Mouse (Mus musculus) olfactory bulb, adult 2 months (tissue): ENCODE results near the gene Il12rb1. TPM values are rescaled to one million over a fixed set of nuclear protein-coding genes. Genes with fewer than 3 reads are reported as not detected.

Source experiments
- H3K27ac ChIP-seq: fragments of 200-500 bp; 2 replicates; pipeline ENCODE4 v1.5.1; 2012; ENCODE audit warnings: low read depth, low read length; ENCODE audit not compliant: insufficient read depth
- H3K4me1 ChIP-seq: fragments of 200-500 bp; 2 replicates; pipeline ENCODE4 v1.6.1; 2012; ENCODE audit warnings: low read length; ENCODE audit not compliant: control insufficient read depth, insufficient read depth
- H3K4me3 ChIP-seq: fragments of 200-500 bp; 2 replicates; pipeline ENCODE4 v1.5.1; 2012; ENCODE audit warnings: mild to moderate bottlenecking, low read depth, low read length, moderate library complexity; ENCODE audit not compliant: insufficient read depth
- CTCF ChIP-seq: fragments of 200-500 bp; IDR thresholded peaks from 2 replicates; pipeline ENCODE4 v1.5.1; 2012; ENCODE audit warnings: low read depth, mild to moderate bottlenecking, low read length, moderate library complexity; ENCODE audit not compliant: insufficient read depth
- POLR2A ChIP-seq: fragments of 200-500 bp; IDR thresholded peaks from 2 replicates; pipeline ENCODE4 v1.6.1; 2012; ENCODE audit warnings: mild to moderate bottlenecking, low read depth, low read length, moderate library complexity; ENCODE audit not compliant: insufficient read depth
- WGBS: fragments of 180-500 bp; shearing (Covaris S2); methylation state at CpG from one replicate; pipeline ENCODE4 v1.1.7; 2018; 5-methylcytosine and 5-hydroxymethylcytosine counted together
- polyA plus RNA-seq: library from polyadenylated mRNA; stranded (reverse); fragments of >200 nt; gene quantifications from 2 replicates; pipeline ENCODE4 v1.2.4, GENCODE M21; 2012; ENCODE audit warnings: low replicate concordance; ENCODE audit not compliant: missing spikeins, insufficient read depth, insufficient read length

Il12rb1 gene
- polyA plus RNA-seq, 1 experiment = not detected

- Histone ChIP-seq H3K4me3 (no peak overlapping the region), H3K27ac (no peak overlapping the region), H3K4me1 (peaks cover 44% of the 10 kb centered on the region)
- 77% methylated on average over 11 of the region's 11 CpGs for WGBS
- TF ChIP-seq POLR2A = no peak
- no peak for TF ChIP-seq CTCF
Observed at GRCm38 (mm10) chr8:70802786-70803510, 5.3 kb upstream of the Il12rb1 start.

- 3% methylated on average over 47 of the region's 47 CpGs for WGBS
- Histone ChIP-seq H3K4me1 (peaks cover 36% of the 10 kb centered on the region), H3K27ac (peak overlapping the region; percentile 18; the same call in 1 of the 2 replicates), H3K4me3 (peak overlapping the region; percentile 60)
- TF ChIP-seq POLR2A (no peak), CTCF (no peak)
Observed at GRCm38 (mm10) chr8:70803761-70804480, 4.3 kb upstream of the Il12rb1 start.

GRCm38 (mm10) chr8:70804481-70805206, 3.6 kb upstream of the Il12rb1 start, which contains the start of gene Mast3:
TSS of gene Mast3 (minus strand) at chr8:70805054.
- 1% methylated on average over 45 of the region's 45 CpGs for WGBS
- Histone ChIP-seq H3K27ac (peak within 1 kb of the TSS; percentile 18; the same call in 1 of the 2 replicates), H3K4me3 (peak within 1 kb of the TSS; percentile 60)

GRCm38 (mm10) chr8:70806541-70806940, 1.7 kb upstream of the Il12rb1 start:
- no peak for TF ChIP-seq CTCF
- no peak for TF ChIP-seq POLR2A
- 88% methylated on average over 4 of the region's 4 CpGs for WGBS
- peaks cover 25% of the 10 kb centered on the region for H3K4me1 ChIP-seq
- no peak overlapping the region for H3K4me3 ChIP-seq
- H3K27ac ChIP-seq = no peak overlapping the region; the same call in 1 of the 2 replicates

More at GRCm38 (mm10) chr8:70804481-70805206, 3.6 kb upstream of the Il12rb1 start, which contains the start of gene Mast3:
- peaks cover 36% of the 10 kb centered on the region for H3K4me1 ChIP-seq
- TF ChIP-seq CTCF (no peak), POLR2A (peak; percentile 50; the same call in 1 of the 2 replicates)

- no peak for TF ChIP-seq POLR2A
- no peak for TF ChIP-seq CTCF
- no peak overlapping the region for H3K4me3 ChIP-seq
- 67% methylated on average over 1 of the region's 1 CpGs for WGBS
- H3K4me1 ChIP-seq = peaks cover 23% of the 10 kb centered on the region
- no peak overlapping the region for H3K27ac ChIP-seq
Observed at GRCm38 (mm10) chr8:70807304-70807703, 945 bp upstream of the Il12rb1 start.

- Histone ChIP-seq H3K4me1 (peaks cover 23% of the 10 kb centered on the region), H3K4me3 (no peak overlapping the region), H3K27ac (no peak overlapping the region)
- WGBS = 84% methylated on average over 8 of the region's 8 CpGs
- TF ChIP-seq CTCF (no peak), POLR2A (no peak)
Observed at GRCm38 (mm10) chr8:70808955-70809701, 879 bp downstream of the Il12rb1 start.

- WGBS = 78% methylated on average over 20 of the region's 20 CpGs
- TF ChIP-seq CTCF = no peak
- no peak for TF ChIP-seq POLR2A
Observed at GRCm38 (mm10) chr8:70810962-70811680, 2.9 kb downstream of the Il12rb1 start.

More at GRCm38 (mm10) chr8:70810962-70811680, 2.9 kb downstream of the Il12rb1 start:
- Histone ChIP-seq H3K27ac (no peak overlapping the region), H3K4me3 (no peak overlapping the region), H3K4me1 (peaks cover 13% of the 10 kb centered on the region)
